Mouse (Mus musculus): ENCODE results near the gene Exo1. TPM values are rescaled to one million over a fixed set of nuclear protein-coding genes. Genes with fewer than 3 reads are reported as not detected.

Exo1 gene
- total RNA-seq (2014; rRNA removed), result 0.28 and 0.54 TPM in 2 replicates
- not detected in 2 replicates for polyA plus RNA-seq (2012; rRNA removed)

DNA sequence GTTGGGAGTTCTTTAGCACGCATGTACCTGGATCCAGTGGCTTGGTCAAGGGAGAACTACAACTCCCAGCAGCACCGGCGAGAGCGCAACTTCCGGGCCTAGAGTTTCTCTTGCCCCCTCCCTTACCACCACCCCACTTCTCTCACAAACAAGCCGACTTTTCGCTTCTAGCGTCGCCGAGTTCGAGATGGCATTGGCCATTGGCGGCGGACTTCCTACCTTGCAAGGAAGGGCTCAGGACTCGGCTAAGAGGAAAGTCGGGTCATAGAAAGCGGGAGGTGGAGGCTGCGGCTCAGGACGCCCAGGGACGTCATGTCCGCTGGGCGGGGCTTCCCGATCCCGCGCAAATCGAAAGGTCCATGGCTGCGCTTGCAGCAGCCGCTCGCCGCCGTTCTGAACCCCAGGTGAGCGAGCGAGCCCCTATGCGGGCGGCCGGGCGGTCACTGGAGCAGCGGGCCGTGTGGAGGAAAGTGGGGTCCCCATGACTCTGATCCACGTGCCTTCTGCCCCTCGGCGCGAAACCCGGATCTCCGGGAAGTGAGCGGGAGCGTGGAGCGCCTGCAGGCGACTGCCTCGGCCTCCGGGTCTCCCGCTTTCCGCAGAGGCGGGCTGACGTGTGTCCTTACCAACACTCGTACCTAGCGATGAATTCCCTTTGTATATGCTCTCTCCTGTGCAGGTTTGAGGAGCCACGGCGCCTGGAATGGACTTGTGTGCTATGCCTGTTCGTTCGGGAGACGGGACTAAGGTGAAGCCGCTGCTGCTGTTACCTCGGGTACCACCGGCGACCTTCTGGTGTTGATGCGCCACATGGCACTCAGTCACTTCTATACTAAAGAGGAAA is at the start of gene Exo1:
Exo1 (plus strand) TSS at position 129 of the 844 bp plus-strand sequence.
- H3K27ac ChIP-seq (replicated peaks; ENCODE audit: insufficient read depth, low read depth, low read length), result peak within 1 kb of the TSS; percentile 93
- peak within 1 kb of the TSS; percentile 83 for H3K9ac ChIP-seq (ENCODE audit: low read depth, low read length)
- no peaks in the 10 kb centered on the region for H3K36me3 ChIP-seq (ENCODE audit: control insufficient read depth, insufficient read depth, low read length)
- WGBS, result under 1% methylated on average over 66 of the region's 66 CpGs
- no peaks in the 10 kb centered on the region for H3K4me1 ChIP-seq (ENCODE audit: control insufficient read depth, insufficient read depth, low read length)
- peak; percentile 76 for DNase-seq (ENCODE audit: extremely low read depth, low read depth, low spot score)
- TF ChIP-seq POLR2A (IDR thresholded peaks at IDR 0.05; ENCODE audit: extremely low read depth, insufficient read depth, low read length), result no peak
- peak within 1 kb of the TSS; percentile 81 for H3K4me3 ChIP-seq (ENCODE audit: insufficient read depth, low read depth, low read length)
- H3K27me3 ChIP-seq (ENCODE audit: control insufficient read depth, insufficient read depth, low read length), result no peaks in the 10 kb centered on the region
- H3K79me2 ChIP-seq (ENCODE audit: control insufficient read depth, insufficient read depth, low read length), result no peaks in the 10 kb centered on the region

DNA sequence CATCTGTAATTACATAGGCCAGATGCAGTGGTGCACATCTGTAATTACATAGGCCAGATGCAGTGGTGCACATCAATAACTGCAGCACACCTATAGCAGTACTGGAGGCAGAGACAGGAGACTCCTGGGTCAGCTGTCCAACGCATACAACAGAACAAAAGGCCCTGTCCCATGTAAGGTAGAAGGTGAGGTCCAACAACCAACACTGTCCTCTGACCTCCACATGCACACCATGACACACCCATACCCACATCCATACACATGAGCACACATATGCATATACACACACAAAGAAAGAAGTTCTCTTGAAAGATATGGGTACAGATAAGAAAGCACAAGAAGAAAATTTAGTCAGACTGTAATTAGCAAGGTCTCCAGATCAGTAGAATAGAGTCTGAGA is 24.9 kb upstream of the Exo1 start:
- no peaks in the 10 kb centered on the region for H3K27me3 ChIP-seq (ENCODE audit: control insufficient read depth, insufficient read depth, low read length)
- 86% methylated on average over 1 of the region's 1 CpGs for WGBS
- H3K36me3 ChIP-seq (ENCODE audit: control insufficient read depth, insufficient read depth, low read length), result no peaks in the 10 kb centered on the region
- no peaks in the 10 kb centered on the region for H3K4me1 ChIP-seq (ENCODE audit: control insufficient read depth, insufficient read depth, low read length)
- H3K79me2 ChIP-seq (ENCODE audit: control insufficient read depth, insufficient read depth, low read length), result no peaks in the 10 kb centered on the region
- DNase-seq (ENCODE audit: extremely low read depth, low read depth, low spot score), result no peak
- H3K27ac ChIP-seq (replicated peaks; ENCODE audit: insufficient read depth, low read depth, low read length), result no peak overlapping the region
- H3K4me3 ChIP-seq (ENCODE audit: insufficient read depth, low read depth, low read length), result no peak overlapping the region
- H3K9ac ChIP-seq (ENCODE audit: low read depth, low read length), result no peak overlapping the region
- TF ChIP-seq POLR2A (IDR thresholded peaks at IDR 0.05; ENCODE audit: extremely low read depth, insufficient read depth, low read length), result no peak
- TF ChIP-seq CTCF (IDR thresholded peaks at IDR 0.05; ENCODE audit: low read depth, low read length), result no peak

DNA sequence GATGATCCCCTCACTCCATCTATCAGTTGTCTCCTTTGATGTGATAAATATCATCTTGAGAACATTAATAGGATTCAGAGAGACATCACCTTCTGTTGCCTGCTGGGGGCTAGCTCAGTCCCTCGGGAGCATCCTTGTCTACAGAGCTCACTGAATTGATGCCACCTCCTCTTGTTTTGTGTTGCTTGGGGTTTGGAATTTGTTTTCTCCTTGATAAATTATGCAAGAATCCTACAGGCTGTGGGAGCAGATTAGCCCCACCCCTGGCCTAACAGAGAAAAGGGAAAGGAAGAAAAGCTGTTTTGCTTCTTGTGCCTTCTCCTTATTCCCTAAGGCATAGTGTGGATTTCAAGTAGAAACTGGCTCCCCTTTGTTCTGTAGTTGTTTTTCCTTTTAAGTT is 13.3 kb upstream of the Exo1 start:
- 54% methylated on average over 1 of the region's 1 CpGs for WGBS
- Histone ChIP-seq H3K4me3 (ENCODE audit: insufficient read depth, low read depth, low read length) (no peak overlapping the region), H3K27ac (replicated peaks; ENCODE audit: insufficient read depth, low read depth, low read length) (no peak overlapping the region), H3K27me3 (ENCODE audit: control insufficient read depth, insufficient read depth, low read length) (no peaks in the 10 kb centered on the region), H3K36me3 (ENCODE audit: control insufficient read depth, insufficient read depth, low read length) (no peaks in the 10 kb centered on the region), H3K9ac (ENCODE audit: low read depth, low read length) (no peak overlapping the region), H3K4me1 (ENCODE audit: control insufficient read depth, insufficient read depth, low read length) (no peaks in the 10 kb centered on the region), H3K79me2 (ENCODE audit: control insufficient read depth, insufficient read depth, low read length) (no peaks in the 10 kb centered on the region)
- no peak for TF ChIP-seq CTCF (IDR thresholded peaks at IDR 0.05; ENCODE audit: low read depth, low read length)
- TF ChIP-seq POLR2A (IDR thresholded peaks at IDR 0.05; ENCODE audit: extremely low read depth, insufficient read depth, low read length), result no peak
- DNase-seq (ENCODE audit: extremely low read depth, low read depth, low spot score), result no peak

DNA sequence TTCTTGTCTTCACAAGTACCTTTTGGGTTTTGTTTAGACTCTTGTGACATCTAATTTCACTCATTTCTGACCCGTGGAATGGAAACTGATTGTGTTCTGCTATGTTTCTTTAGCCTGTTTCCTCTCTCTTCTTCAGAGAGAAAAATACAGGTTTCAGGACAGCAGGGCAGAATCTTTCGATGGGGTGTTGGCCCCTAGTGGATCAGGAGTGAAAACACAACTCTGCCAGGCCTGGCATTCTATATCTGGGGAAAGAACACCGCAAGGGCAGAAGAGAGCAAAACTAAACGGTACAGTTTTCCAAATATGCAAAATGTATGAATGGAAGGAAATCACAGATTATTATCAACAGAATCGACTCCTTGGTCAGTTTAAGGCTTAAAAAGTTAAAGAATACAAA is 12.8 kb upstream of the Exo1 start:
- H3K27ac ChIP-seq (replicated peaks; ENCODE audit: insufficient read depth, low read depth, low read length), result no peak overlapping the region
- no peaks in the 10 kb centered on the region for H3K27me3 ChIP-seq (ENCODE audit: control insufficient read depth, insufficient read depth, low read length)
- WGBS, result 29% methylated on average over 5 of the region's 5 CpGs
- DNase-seq (ENCODE audit: extremely low read depth, low read depth, low spot score), result no peak
- H3K36me3 ChIP-seq (ENCODE audit: control insufficient read depth, insufficient read depth, low read length), result no peaks in the 10 kb centered on the region
- no peaks in the 10 kb centered on the region for H3K79me2 ChIP-seq (ENCODE audit: control insufficient read depth, insufficient read depth, low read length)
- no peaks in the 10 kb centered on the region for H3K4me1 ChIP-seq (ENCODE audit: control insufficient read depth, insufficient read depth, low read length)
- no peak for TF ChIP-seq POLR2A (IDR thresholded peaks at IDR 0.05; ENCODE audit: extremely low read depth, insufficient read depth, low read length)
- no peak for TF ChIP-seq CTCF (IDR thresholded peaks at IDR 0.05; ENCODE audit: low read depth, low read length)
- H3K4me3 ChIP-seq (ENCODE audit: insufficient read depth, low read depth, low read length), result no peak overlapping the region
- H3K9ac ChIP-seq (ENCODE audit: low read depth, low read length), result no peak overlapping the region

DNA sequence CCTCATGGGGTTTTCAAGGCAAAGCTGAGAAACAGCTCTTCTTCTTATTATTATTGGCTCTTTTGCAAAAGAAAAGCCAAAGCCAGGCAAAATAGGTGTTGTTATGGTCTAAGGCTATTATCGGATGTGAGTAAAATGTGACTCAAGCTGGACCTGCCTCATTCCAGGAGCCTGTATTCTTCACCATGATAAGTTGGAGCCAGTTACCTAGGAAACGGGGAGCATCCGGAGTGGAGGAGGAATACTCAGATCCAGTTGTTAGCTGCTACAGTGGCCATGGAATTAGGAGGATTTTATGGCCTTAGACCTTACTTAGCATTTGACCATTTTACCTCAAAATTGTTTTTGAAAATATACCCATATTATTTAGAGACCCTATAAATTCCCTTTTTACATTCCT is 9.7 kb upstream of the Exo1 start:
- Histone ChIP-seq H3K27me3 (ENCODE audit: control insufficient read depth, insufficient read depth, low read length) (no peaks in the 10 kb centered on the region), H3K4me3 (ENCODE audit: insufficient read depth, low read depth, low read length) (no peak overlapping the region), H3K4me1 (ENCODE audit: control insufficient read depth, insufficient read depth, low read length) (no peaks in the 10 kb centered on the region), H3K79me2 (ENCODE audit: control insufficient read depth, insufficient read depth, low read length) (no peaks in the 10 kb centered on the region), H3K36me3 (ENCODE audit: control insufficient read depth, insufficient read depth, low read length) (no peaks in the 10 kb centered on the region), H3K27ac (replicated peaks; ENCODE audit: insufficient read depth, low read depth, low read length) (no peak overlapping the region), H3K9ac (ENCODE audit: low read depth, low read length) (no peak overlapping the region)
- DNase-seq (ENCODE audit: extremely low read depth, low read depth, low spot score), result no peak
- TF ChIP-seq POLR2A (IDR thresholded peaks at IDR 0.05; ENCODE audit: extremely low read depth, insufficient read depth, low read length) (no peak), CTCF (IDR thresholded peaks at IDR 0.05; ENCODE audit: low read depth, low read length) (no peak)
- 80% methylated on average over 3 of the region's 3 CpGs for WGBS

Measured in liver, adult 2 months (tissue).